Mouse (Mus musculus) frontal cortex, postnatal 14 days (tissue): ENCODE data around the gene Hist1h2ae.
"Not testable (repeated sequence)": the region's sequence is repeated elsewhere in the genome, so short reads cannot be mapped to it uniquely, and the experiment has no call there.

ENCODE experiments used
- DNase-seq, 2 experiments: peaks; one replicate each; pipeline ENCODE4 v3.0.0; 2022; ENCODE audit warnings: low spot score in 2 of 2

Gene Hist1h2ae

GRCm38 (mm10) chr13:23571022-23571503 is at the start of gene Hist1h2ae, which contains the start of gene Hist1h2bg:
Hist1h2ae (minus strand) TSS chr13:23571220.
Hist1h2bg (plus strand) TSS chr13:23571396.
- peak; percentile 64 to 67 for DNase-seq

- no peak for DNase-seq
Observed at GRCm38 (mm10) chr13:23620056-23620732, 49.2 kb upstream of the Hist1h2ae start.

- no peak for DNase-seq
Observed at GRCm38 (mm10) chr13:23611638-23612037, 40.6 kb upstream of the Hist1h2ae start.

GRCm38 (mm10) chr13:23610393-23610792 is 39.4 kb upstream of the Hist1h2ae start:
- no peak for DNase-seq

GRCm38 (mm10) chr13:23609844-23610243 is 38.8 kb upstream of the Hist1h2ae start:
- no peak for DNase-seq

GRCm38 (mm10) chr13:23609209-23609608 is 38.2 kb upstream of the Hist1h2ae start:
- no peak for DNase-seq

- no peak for DNase-seq
Observed at GRCm38 (mm10) chr13:23605052-23605451, 34.0 kb upstream of the Hist1h2ae start.

- no peak for DNase-seq
Observed at GRCm38 (mm10) chr13:23604452-23604851, 33.4 kb upstream of the Hist1h2ae start.

- DNase-seq, result no peak
Observed at GRCm38 (mm10) chr13:23603182-23603699, 32.2 kb upstream of the Hist1h2ae start.

GRCm38 (mm10) chr13:23597957-23598356 is 26.9 kb upstream of the Hist1h2ae start:
- peak in 1 of 2 experiments; percentile 63 for DNase-seq

GRCm38 (mm10) chr13:23595622-23596372 is 24.8 kb upstream of the Hist1h2ae start:
- DNase-seq, result no peak

- DNase-seq, result no peak
Observed at GRCm38 (mm10) chr13:23595185-23595584, 24.2 kb upstream of the Hist1h2ae start.

GRCm38 (mm10) chr13:23593051-23593770 is 22.2 kb upstream of the Hist1h2ae start:
- DNase-seq, result no peak

GRCm38 (mm10) chr13:23592614-23593013 is 21.6 kb upstream of the Hist1h2ae start:
- no peak for DNase-seq

- DNase-seq, result not testable (repeated sequence)
Observed at GRCm38 (mm10) chr13:23591886-23592285, 20.9 kb upstream of the Hist1h2ae start.

- DNase-seq, result no peak
Observed at GRCm38 (mm10) chr13:23591206-23591605, 20.2 kb upstream of the Hist1h2ae start.

GRCm38 (mm10) chr13:23586940-23587225 is 15.9 kb upstream of the Hist1h2ae start:
- DNase-seq, result no peak

GRCm38 (mm10) chr13:23586099-23586939 is 15.3 kb upstream of the Hist1h2ae start:
- DNase-seq, result no peak

GRCm38 (mm10) chr13:23585442-23586098 is 14.6 kb upstream of the Hist1h2ae start:
- peak; percentile 57 to 65 for DNase-seq

- peak; percentile 30 to 65 for DNase-seq
Observed at GRCm38 (mm10) chr13:23585029-23585441, 14.0 kb upstream of the Hist1h2ae start.

GRCm38 (mm10) chr13:23584331-23584730 is 13.3 kb upstream of the Hist1h2ae start:
- DNase-seq, result no peak
